Mouse (Mus musculus) midbrain, embryonic 16.5 days (tissue): Measurements from ENCODE around the gene Pdgfc. TPM values are rescaled to one million over a fixed set of nuclear protein-coding genes. Genes with fewer than 3 reads are reported as not detected.

Source experiments
- ATAC-seq: fragments of 200-750 bp; cut with Nextera tagmentation; 2 replicates; pipeline ENCODE4 v1.8.0; 2017; ENCODE audit warnings: moderate TSS enrichment
- H3K27ac ChIP-seq: fragments of 300-500 bp; sonication (generic); 2 replicates; pipeline ENCODE4 v1.5.1; 2014; ENCODE audit warnings: mild to moderate bottlenecking, low read length, mixed read lengths
- H3K27me3 ChIP-seq: fragments of 300-500 bp; sonication (generic); 2 replicates; pipeline ENCODE4 v1.6.1; 2014; ENCODE audit warnings: low read depth, low read length, mixed read lengths; ENCODE audit not compliant: control insufficient read depth, insufficient read depth
- H3K36me3 ChIP-seq: fragments of 300-500 bp; sonication (generic); 2 replicates; pipeline ENCODE4 v1.6.1; 2014; ENCODE audit warnings: mild to moderate bottlenecking, low read length, moderate library complexity, mixed read lengths; ENCODE audit not compliant: control insufficient read depth, insufficient read depth
- H3K4me1 ChIP-seq: fragments of 300-500 bp; sonication (generic); 2 replicates; pipeline ENCODE4 v1.6.1; 2014; ENCODE audit warnings: mild to moderate bottlenecking, low read length, mixed read lengths; ENCODE audit not compliant: control insufficient read depth, insufficient read depth
- H3K4me2 ChIP-seq: fragments of 300-500 bp; sonication (generic); 2 replicates; pipeline ENCODE4 v1.6.1; 2014; ENCODE audit warnings: mild to moderate bottlenecking, low read length, mixed read lengths
- H3K4me3 ChIP-seq: fragments of 300-500 bp; sonication (generic); 2 replicates; pipeline ENCODE4 v1.5.1; 2014; ENCODE audit warnings: low read depth, mild to moderate bottlenecking, low read length, moderate library complexity, mixed read lengths
- H3K9ac ChIP-seq: fragments of 300-500 bp; sonication (generic); 2 replicates; pipeline ENCODE4 v1.6.1; 2014; ENCODE audit warnings: low read depth, low read length, mixed read lengths
- H3K9me3 ChIP-seq: fragments of 300-500 bp; sonication (generic); replicated peaks from 2 replicates; pipeline ENCODE4 v1.6.1; 2014; ENCODE audit warnings: mild to moderate bottlenecking, low read length, mixed read lengths; ENCODE audit not compliant: control insufficient read depth, poor library complexity, severe bottlenecking
- WGBS: fragments of 180-500 bp; shearing (Covaris S2); extraction: QIAGEN DNeasy Blood & Tissue Kit; methylation state at CpG from one replicate; pipeline ENCODE4 v1.1.7; 2014; 5-methylcytosine and 5-hydroxymethylcytosine counted together
- polyA plus RNA-seq: library from polyadenylated mRNA; unstranded; fragments of >200 nt; fragmentation: Nextera tagmentation; extraction: Ambion mirVana; gene quantifications from 2 replicates; pipeline ENCODE4 v1.2.1, GENCODE M21; 2015

Gene Pdgfc
- polyA plus RNA-seq, 1 experiment from 2014 or later: 3.7 TPM

GRCm38 (mm10) chr3:81037312-81037859 lies 1.2 kb downstream of the Pdgfc start:
- Histone ChIP-seq H3K4me3 (peak overlapping the region; percentile 88), H3K27ac (no peak overlapping the region), H3K36me3 (no peaks in the 10 kb centered on the region), H3K4me2 (peak overlapping the region; percentile 98), H3K4me1 (peaks cover 10% of the 10 kb centered on the region), H3K9ac (peak overlapping the region; percentile 78), H3K27me3 (no peaks in the 10 kb centered on the region), H3K9me3 (no peaks in the 10 kb centered on the region)
- under 1% methylated on average over 31 of the region's 34 CpGs for WGBS
- ATAC-seq: peak; percentile 68

DNA sequence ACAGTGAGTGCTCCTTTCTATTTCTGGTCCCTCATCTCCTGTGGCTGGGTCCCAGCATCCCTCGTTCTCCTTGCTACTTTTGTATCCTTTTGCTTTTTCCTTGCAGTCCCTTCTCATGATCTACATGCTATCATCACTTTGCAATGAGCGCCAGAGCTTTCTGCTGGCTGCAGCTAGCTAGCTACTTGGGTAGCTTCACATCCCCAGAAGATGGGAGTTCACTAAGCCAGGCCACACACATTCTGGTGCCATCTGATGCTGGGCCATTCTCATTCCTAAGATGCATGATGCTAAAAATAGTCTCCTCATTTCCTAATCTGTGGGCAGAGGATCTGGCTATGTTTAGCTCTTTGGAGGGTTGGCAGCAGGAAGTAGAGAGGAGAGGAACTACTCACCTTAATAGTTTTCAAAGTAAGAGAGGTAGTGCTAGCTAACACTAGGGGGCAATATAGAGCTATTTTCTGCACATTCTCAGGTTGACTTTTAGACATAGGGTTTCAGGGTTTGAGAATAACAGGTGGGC lies 3.0 kb downstream of the Pdgfc start:
- H3K9ac ChIP-seq: no peak overlapping the region
- no peaks in the 10 kb centered on the region for H3K9me3 ChIP-seq
- no peak overlapping the region for H3K4me3 ChIP-seq
- no peaks in the 10 kb centered on the region for H3K36me3 ChIP-seq
- ATAC-seq: no peak
- peak overlapping the region; percentile 38 for H3K4me2 ChIP-seq
- H3K4me1 ChIP-seq: peaks cover 10% of the 10 kb centered on the region
- no peak overlapping the region for H3K27ac ChIP-seq
- WGBS: 62% methylated on average over 2 of the region's 2 CpGs
- H3K27me3 ChIP-seq: no peaks in the 10 kb centered on the region

GRCm38 (mm10) chr3:81044653-81045343 lies 8.6 kb downstream of the Pdgfc start:
- no peaks in the 10 kb centered on the region for H3K36me3 ChIP-seq
- no peak overlapping the region for H3K27ac ChIP-seq
- H3K9me3 ChIP-seq: no peaks in the 10 kb centered on the region
- ATAC-seq: peak; percentile 80
- H3K4me2 ChIP-seq: no peak overlapping the region
- no peak overlapping the region for H3K9ac ChIP-seq
- 53% methylated on average over 2 of the region's 2 CpGs for WGBS
- no peaks in the 10 kb centered on the region for H3K27me3 ChIP-seq
- peaks cover 2% of the 10 kb centered on the region; the same call in 1 of the 2 replicates for H3K4me1 ChIP-seq
- no peak overlapping the region for H3K4me3 ChIP-seq

- WGBS: 41% methylated on average over 5 of the region's 5 CpGs
- Histone ChIP-seq H3K27ac (no peak overlapping the region), H3K9ac (no peak overlapping the region), H3K4me3 (no peak overlapping the region), H3K9me3 (no peaks in the 10 kb centered on the region), H3K4me1 (peaks cover 2% of the 10 kb centered on the region; the same call in 1 of the 2 replicates), H3K27me3 (no peaks in the 10 kb centered on the region), H3K4me2 (no peak overlapping the region), H3K36me3 (no peaks in the 10 kb centered on the region)
- no peak for ATAC-seq
Observed at GRCm38 (mm10) chr3:81045344-81046050, 9.3 kb downstream of the Pdgfc start.

GRCm38 (mm10) chr3:81046652-81047607 lies 10.7 kb downstream of the Pdgfc start:
- H3K4me3 ChIP-seq: no peak overlapping the region
- ATAC-seq: no peak
- no peaks in the 10 kb centered on the region for H3K27me3 ChIP-seq
- H3K4me2 ChIP-seq: no peak overlapping the region
- peaks cover 2% of the 10 kb centered on the region; the same call in 1 of the 2 replicates for H3K4me1 ChIP-seq
- H3K36me3 ChIP-seq: no peaks in the 10 kb centered on the region
- no peak overlapping the region for H3K9ac ChIP-seq
- 79% methylated on average over 10 of the region's 10 CpGs for WGBS
- no peaks in the 10 kb centered on the region for H3K9me3 ChIP-seq
- H3K27ac ChIP-seq: no peak overlapping the region

- ATAC-seq: no peak
Observed at GRCm38 (mm10) chr3:81051522-81051921, 15.3 kb downstream of the Pdgfc start.

GRCm38 (mm10) chr3:81052422-81052821 lies 16.2 kb downstream of the Pdgfc start:
- WGBS: 79% methylated on average over 6 of the region's 6 CpGs
- no peaks in the 10 kb centered on the region for H3K4me1 ChIP-seq
- H3K27ac ChIP-seq: no peak overlapping the region

More at GRCm38 (mm10) chr3:81051522-81051921, 15.3 kb downstream of the Pdgfc start:
- Histone ChIP-seq H3K9me3 (no peaks in the 10 kb centered on the region), H3K4me2 (no peak overlapping the region), H3K36me3 (no peaks in the 10 kb centered on the region), H3K4me1 (no peaks in the 10 kb centered on the region), H3K9ac (no peak overlapping the region), H3K4me3 (no peak overlapping the region), H3K27ac (no peak overlapping the region), H3K27me3 (no peaks in the 10 kb centered on the region)

DNA sequence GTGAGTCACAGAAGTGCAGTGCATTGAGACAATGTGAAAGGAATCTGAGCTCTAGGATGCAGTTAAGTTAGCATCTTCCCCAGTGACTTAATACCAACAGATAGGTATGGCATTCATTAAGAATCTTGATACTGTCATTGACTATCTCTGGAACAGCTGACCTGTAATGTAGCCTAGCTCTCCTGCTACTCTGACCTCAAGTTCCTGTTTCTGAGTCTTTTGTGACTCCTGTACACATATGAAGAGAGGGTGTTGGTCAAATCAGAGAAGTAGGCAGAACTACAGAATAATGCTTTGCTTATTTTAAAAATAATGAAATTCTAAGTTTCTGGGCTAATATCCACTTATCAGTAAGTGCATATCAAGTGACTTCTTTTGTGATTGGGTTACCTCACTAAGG lies 17.9 kb downstream of the Pdgfc start:
- H3K27me3 ChIP-seq: no peaks in the 10 kb centered on the region

More at GRCm38 (mm10) chr3:81052422-81052821, 16.2 kb downstream of the Pdgfc start:
- H3K9me3 ChIP-seq: no peaks in the 10 kb centered on the region
- no peaks in the 10 kb centered on the region for H3K36me3 ChIP-seq
- ATAC-seq: no peak
- no peak overlapping the region for H3K4me2 ChIP-seq
- H3K4me3 ChIP-seq: no peak overlapping the region
- H3K27me3 ChIP-seq: no peaks in the 10 kb centered on the region
- no peak overlapping the region for H3K9ac ChIP-seq

More for the DNA sequence above, 17.9 kb downstream of the Pdgfc start:
- no peak overlapping the region for H3K27ac ChIP-seq
- H3K9ac ChIP-seq: no peak overlapping the region
- H3K9me3 ChIP-seq: no peaks in the 10 kb centered on the region
- ATAC-seq: no peak
- H3K4me2 ChIP-seq: no peak overlapping the region
- H3K36me3 ChIP-seq: no peaks in the 10 kb centered on the region
- H3K4me1 ChIP-seq: no peaks in the 10 kb centered on the region
- H3K4me3 ChIP-seq: no peak overlapping the region
